Mouse (Mus musculus) forebrain, embryonic 12.5 days (tissue): ENCODE results near the gene Hist1h4c. TPM values are rescaled to one million over a fixed set of nuclear protein-coding genes. Genes with fewer than 3 reads are reported as not detected.

Experiments
- ATAC-seq: fragments of 200-750 bp; cut with Nextera tagmentation; 2 replicates; pipeline ENCODE4 v1.8.0; 2017; ENCODE audit warnings: moderate TSS enrichment; ENCODE audit not compliant: low FRiP score
- H3K27ac ChIP-seq: fragments of 300-500 bp; sonication (generic); 2 replicates; pipeline ENCODE4 v1.5.1; 2016; ENCODE audit warnings: mild to moderate bottlenecking
- H3K27me3 ChIP-seq: fragments of 300-500 bp; sonication (generic); 2 replicates; pipeline ENCODE4 v1.6.1; 2016; ENCODE audit warnings: mild to moderate bottlenecking
- H3K36me3 ChIP-seq: fragments of 300-500 bp; sonication (generic); replicated peaks from 2 replicates; pipeline ENCODE4 v1.6.1; 2016; ENCODE audit warnings: mild to moderate bottlenecking
- H3K4me1 ChIP-seq: fragments of 300-500 bp; sonication (generic); 2 replicates; pipeline ENCODE4 v1.6.1; 2016
- H3K4me2 ChIP-seq: fragments of 300-500 bp; sonication (generic); 2 replicates; pipeline ENCODE4 v1.6.1; 2016; ENCODE audit warnings: mild to moderate bottlenecking, moderate library complexity
- H3K4me3 ChIP-seq: fragments of 300-500 bp; sonication (generic); replicated peaks from 2 replicates; pipeline ENCODE4 v1.5.1; 2016; ENCODE audit warnings: mild to moderate bottlenecking
- H3K9ac ChIP-seq: fragments of 300-500 bp; sonication (generic); 2 replicates; pipeline ENCODE4 v1.6.1; 2016; ENCODE audit warnings: mild to moderate bottlenecking
- H3K9me3 ChIP-seq: fragments of 300-500 bp; sonication (generic); 2 replicates; pipeline ENCODE4 v1.6.1; 2016
- WGBS: fragments of 180-500 bp; shearing (Covaris S2); methylation state at CpG from one replicate; pipeline ENCODE4 v1.1.7; 2016; 5-methylcytosine and 5-hydroxymethylcytosine counted together
- polyA plus RNA-seq: library from polyadenylated mRNA; unstranded; fragments of >200 nt; fragmentation: Nextera tagmentation; extraction: Ambion mirVana; gene quantifications from 2 replicates; pipeline ENCODE4 v1.2.1, GENCODE M21; 2016

Hist1h4c gene
- polyA plus RNA-seq, 1 experiment from 2014 or later: 9.8 TPM

GRCm38 (mm10) chr13:23740256-23740840, 42.1 kb upstream of the Hist1h4c start:
- Histone ChIP-seq H3K36me3 (no peaks in the 10 kb centered on the region), H3K9ac (peak overlapping the region; percentile 90), H3K9me3 (no peaks in the 10 kb centered on the region), H3K27me3 (no peaks in the 10 kb centered on the region), H3K4me2 (peak overlapping the region; percentile 95), H3K4me1 (peaks cover 31% of the 10 kb centered on the region), H3K4me3 (peak overlapping the region; percentile 58), H3K27ac (peak overlapping the region; percentile 99)
- no peak for ATAC-seq
- WGBS: 41% methylated on average over 13 of the region's 13 CpGs

GRCm38 (mm10) chr13:23739922-23740252, 41.6 kb upstream of the Hist1h4c start:
- Histone ChIP-seq H3K27ac (peak overlapping the region; percentile 99), H3K4me2 (peak overlapping the region; percentile 95)
- WGBS: under 1% methylated on average over 14 of the region's 14 CpGs

GRCm38 (mm10) chr13:23739069-23739921, 41.0 kb upstream of the Hist1h4c start:
- no peaks in the 10 kb centered on the region for H3K9me3 ChIP-seq
- peaks cover 26% of the 10 kb centered on the region for H3K4me1 ChIP-seq
- peak; percentile 84 for ATAC-seq
- H3K27me3 ChIP-seq: no peaks in the 10 kb centered on the region
- H3K4me2 ChIP-seq: peak overlapping the region; percentile 95
- H3K4me3 ChIP-seq: peak overlapping the region; percentile 58
- under 1% methylated on average over 38 of the region's 39 CpGs for WGBS
- H3K36me3 ChIP-seq: no peaks in the 10 kb centered on the region
- peak overlapping the region; percentile 99 for H3K27ac ChIP-seq
- peak overlapping the region; percentile 90 for H3K9ac ChIP-seq

More at GRCm38 (mm10) chr13:23739922-23740252, 41.6 kb upstream of the Hist1h4c start:
- no peaks in the 10 kb centered on the region for H3K27me3 ChIP-seq
- H3K9me3 ChIP-seq: no peaks in the 10 kb centered on the region
- H3K9ac ChIP-seq: peak overlapping the region; percentile 90
- ATAC-seq: no peak
- peaks cover 31% of the 10 kb centered on the region for H3K4me1 ChIP-seq
- H3K4me3 ChIP-seq: peak overlapping the region; percentile 58
- H3K36me3 ChIP-seq: no peaks in the 10 kb centered on the region

GRCm38 (mm10) chr13:23738677-23739068, 40.4 kb upstream of the Hist1h4c start, which contains the start of gene Hist1h1c:
Gene Hist1h1c (plus strand): TSS chr13:23738808.
- H3K4me2 ChIP-seq: peak within 1 kb of the TSS; percentile 95
- H3K9ac ChIP-seq: peak within 1 kb of the TSS; percentile 90
- H3K4me3 ChIP-seq: peak within 1 kb of the TSS; percentile 58
- H3K27ac ChIP-seq: peak within 1 kb of the TSS; percentile 99
- no peaks in the 10 kb centered on the region for H3K9me3 ChIP-seq
- under 1% methylated on average over 38 of the region's 38 CpGs for WGBS
- peak; percentile 97 for ATAC-seq
- H3K27me3 ChIP-seq: no peaks in the 10 kb centered on the region
- H3K4me1 ChIP-seq: peaks cover 22% of the 10 kb centered on the region
- H3K36me3 ChIP-seq: no peaks in the 10 kb centered on the region

GRCm38 (mm10) chr13:23738041-23738440, 39.8 kb upstream of the Hist1h4c start:
- peak overlapping the region; percentile 99 for H3K27ac ChIP-seq

GRCm38 (mm10) chr13:23737091-23737490, 38.8 kb upstream of the Hist1h4c start:
- no peak overlapping the region for H3K27ac ChIP-seq
- peaks cover 22% of the 10 kb centered on the region for H3K4me1 ChIP-seq
- H3K27me3 ChIP-seq: no peaks in the 10 kb centered on the region
- H3K4me3 ChIP-seq: no peak overlapping the region
- 78% methylated on average over 5 of the region's 5 CpGs for WGBS
- H3K36me3 ChIP-seq: no peaks in the 10 kb centered on the region
- no peak overlapping the region for H3K4me2 ChIP-seq
- H3K9me3 ChIP-seq: no peaks in the 10 kb centered on the region
- no peak overlapping the region for H3K9ac ChIP-seq
- ATAC-seq: no peak

More at GRCm38 (mm10) chr13:23738041-23738440, 39.8 kb upstream of the Hist1h4c start:
- Histone ChIP-seq H3K27me3 (no peaks in the 10 kb centered on the region), H3K9me3 (no peaks in the 10 kb centered on the region), H3K9ac (peak overlapping the region; percentile 36; the same call in 1 of the 2 replicates), H3K4me3 (peak overlapping the region; percentile 58; the same call in 1 of the 2 replicates), H3K36me3 (no peaks in the 10 kb centered on the region), H3K4me1 (peaks cover 22% of the 10 kb centered on the region), H3K4me2 (peak overlapping the region; percentile 95)
- WGBS: 20% methylated on average over 4 of the region's 4 CpGs
- no peak for ATAC-seq

GRCm38 (mm10) chr13:23732156-23732804, 34.0 kb upstream of the Hist1h4c start:
- Histone ChIP-seq H3K9me3 (no peaks in the 10 kb centered on the region), H3K36me3 (no peaks in the 10 kb centered on the region), H3K4me1 (no peaks in the 10 kb centered on the region), H3K27me3 (no peaks in the 10 kb centered on the region), H3K4me2 (no peak overlapping the region), H3K4me3 (no peak overlapping the region), H3K9ac (no peak overlapping the region), H3K27ac (no peak overlapping the region)
- 23% methylated on average over 8 of the region's 8 CpGs for WGBS
- ATAC-seq: no peak

- no peak overlapping the region for H3K27ac ChIP-seq
- H3K4me1 ChIP-seq: no peaks in the 10 kb centered on the region
- H3K36me3 ChIP-seq: no peaks in the 10 kb centered on the region
- no peaks in the 10 kb centered on the region for H3K27me3 ChIP-seq
- no peak overlapping the region for H3K9ac ChIP-seq
- no peak for ATAC-seq
- no peaks in the 10 kb centered on the region for H3K9me3 ChIP-seq
- H3K4me3 ChIP-seq: no peak overlapping the region
- no peak overlapping the region for H3K4me2 ChIP-seq
- 64% methylated on average over 8 of the region's 8 CpGs for WGBS
Measured at GRCm38 (mm10) chr13:23730479-23730878, 32.2 kb upstream of the Hist1h4c start.

- Histone ChIP-seq H3K27ac (no peak overlapping the region), H3K4me1 (no peaks in the 10 kb centered on the region), H3K9ac (no peak overlapping the region), H3K9me3 (no peaks in the 10 kb centered on the region), H3K36me3 (no peaks in the 10 kb centered on the region), H3K4me3 (no peak overlapping the region), H3K27me3 (no peaks in the 10 kb centered on the region), H3K4me2 (no peak overlapping the region)
- ATAC-seq: no peak
- WGBS: 94% methylated on average over 5 of the region's 5 CpGs
Measured at GRCm38 (mm10) chr13:23729706-23730105, 31.5 kb upstream of the Hist1h4c start.

GRCm38 (mm10) chr13:23729192-23729525, 30.9 kb upstream of the Hist1h4c start:
- H3K27ac ChIP-seq: no peak overlapping the region
- no peaks in the 10 kb centered on the region for H3K36me3 ChIP-seq
- H3K9ac ChIP-seq: no peak overlapping the region
- H3K4me1 ChIP-seq: no peaks in the 10 kb centered on the region
- no peak for ATAC-seq
- 95% methylated on average over 9 of the region's 9 CpGs for WGBS
- no peak overlapping the region for H3K4me3 ChIP-seq
- H3K9me3 ChIP-seq: no peaks in the 10 kb centered on the region
- no peak overlapping the region for H3K4me2 ChIP-seq
- no peaks in the 10 kb centered on the region for H3K27me3 ChIP-seq

- WGBS: 91% methylated on average over 18 of the region's 18 CpGs
- H3K9ac ChIP-seq: no peak overlapping the region
Measured at GRCm38 (mm10) chr13:23728472-23729191, 30.4 kb upstream of the Hist1h4c start.

GRCm38 (mm10) chr13:23725213-23725612, 27.0 kb upstream of the Hist1h4c start:
- H3K4me2 ChIP-seq: no peak overlapping the region
- no peaks in the 10 kb centered on the region for H3K27me3 ChIP-seq
- no peak for ATAC-seq
- no peaks in the 10 kb centered on the region for H3K36me3 ChIP-seq
- no peaks in the 10 kb centered on the region for H3K9me3 ChIP-seq
- no peak overlapping the region for H3K27ac ChIP-seq
- no peak overlapping the region for H3K4me3 ChIP-seq
- no CpG with 5 or more reads among the region's 1 CpGs for WGBS
- H3K4me1 ChIP-seq: no peaks in the 10 kb centered on the region
- H3K9ac ChIP-seq: no peak overlapping the region

More at GRCm38 (mm10) chr13:23728472-23729191, 30.4 kb upstream of the Hist1h4c start:
- no peak overlapping the region for H3K4me2 ChIP-seq
- no peaks in the 10 kb centered on the region for H3K36me3 ChIP-seq
- no peaks in the 10 kb centered on the region for H3K4me1 ChIP-seq
- no peaks in the 10 kb centered on the region for H3K27me3 ChIP-seq
- no peak for ATAC-seq
- H3K4me3 ChIP-seq: no peak overlapping the region
- no peak overlapping the region for H3K27ac ChIP-seq
- H3K9me3 ChIP-seq: no peaks in the 10 kb centered on the region
